Mouse (Mus musculus): ENCODE data around the gene Agmat. TPM values are rescaled to one million over a fixed set of nuclear protein-coding genes. Genes with fewer than 3 reads are reported as not detected.
"Not testable (repeated sequence)": the region's sequence is repeated elsewhere in the genome, so short reads cannot be mapped to it uniquely, and the experiment has no call there.

The Agmat gene
- polyA plus RNA-seq, 1 experiment from 2014 or later, result 1.4 TPM

DNA sequence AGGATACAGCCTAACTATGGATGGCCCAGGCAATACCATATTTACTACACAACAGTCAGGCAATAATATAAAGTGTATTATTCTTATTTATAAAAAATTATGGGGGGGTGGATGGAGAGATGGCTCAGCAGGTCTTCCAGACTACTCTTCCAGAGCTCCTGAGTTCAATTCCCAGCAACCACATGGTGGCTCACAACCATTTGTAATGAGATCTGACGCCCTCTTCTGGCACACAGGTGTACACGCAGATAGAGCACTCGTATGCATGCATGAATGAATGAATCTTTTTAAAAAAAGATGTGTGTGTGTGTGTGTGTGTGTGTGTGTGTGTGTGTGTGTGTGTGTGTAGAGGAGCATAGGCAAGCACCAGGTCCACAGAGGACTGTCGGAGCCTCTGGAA lies 26.5 kb downstream of the Agmat start:
- WGBS, result 85% methylated on average over 4 of the region's 4 CpGs
- not testable (repeated sequence) for H3K9ac ChIP-seq (ENCODE audit: low read depth, low read length); ATAC-seq (replicated peaks; ENCODE audit: low FRiP score, low read depth); H3K4me2 ChIP-seq (ENCODE audit: low read length); H3K4me1 ChIP-seq (replicated peaks; ENCODE audit: insufficient read depth, low read length); H3K4me3 ChIP-seq (replicated peaks; ENCODE audit: low read depth, low read length); H3K27me3 ChIP-seq (ENCODE audit: insufficient read depth, low read length); H3K9me3 ChIP-seq (replicated peaks; ENCODE audit: low read length); H3K27ac ChIP-seq; DNase-seq (ENCODE audit: low spot score)
- TF ChIP-seq CTCF (IDR thresholded peaks at IDR 0.05; ENCODE audit: low read depth), result 0 out of 2 replicates have a peak, but pooled peaks have one; percentile 20
- H3K36me3 ChIP-seq (ENCODE audit: insufficient read depth, low read length), result peaks cover 65% of the 10 kb centered on the region

- no peaks in the 10 kb centered on the region for H3K4me1 ChIP-seq (replicated peaks; ENCODE audit: insufficient read depth, low read length)
- no peaks in the 10 kb centered on the region for H3K27me3 ChIP-seq (ENCODE audit: insufficient read depth, low read length)
- no peak overlapping the region for H3K9ac ChIP-seq (ENCODE audit: low read depth, low read length)
- WGBS, result 87% methylated on average over 8 of the region's 8 CpGs
- no peak overlapping the region for H3K4me3 ChIP-seq (replicated peaks; ENCODE audit: low read depth, low read length)
- H3K4me2 ChIP-seq (ENCODE audit: low read length), result no peak overlapping the region
- DNase-seq (ENCODE audit: low spot score) (no peak), ATAC-seq (replicated peaks; ENCODE audit: low FRiP score, low read depth) (no peak)
- no peak overlapping the region for H3K27ac ChIP-seq
- peaks cover 58% of the 10 kb centered on the region for H3K36me3 ChIP-seq (ENCODE audit: insufficient read depth, low read length)
- no peaks in the 10 kb centered on the region for H3K9me3 ChIP-seq (replicated peaks; ENCODE audit: low read length)
- TF ChIP-seq CTCF (IDR thresholded peaks at IDR 0.05; ENCODE audit: low read depth), result no peak
Measured at GRCm38 (mm10) chr4:141779828-141780227, 33.4 kb downstream of the Agmat start.

GRCm38 (mm10) chr4:141781201-141781985 lies 34.9 kb downstream of the Agmat start:
- Histone ChIP-seq H3K4me3 (replicated peaks; ENCODE audit: low read depth, low read length) (no peak overlapping the region), H3K27me3 (ENCODE audit: insufficient read depth, low read length) (no peaks in the 10 kb centered on the region), H3K36me3 (ENCODE audit: insufficient read depth, low read length) (peaks cover 44% of the 10 kb centered on the region), H3K9me3 (replicated peaks; ENCODE audit: low read length) (no peaks in the 10 kb centered on the region), H3K9ac (ENCODE audit: low read depth, low read length) (no peak overlapping the region), H3K27ac (no peak overlapping the region), H3K4me2 (ENCODE audit: low read length) (no peak overlapping the region), H3K4me1 (replicated peaks; ENCODE audit: insufficient read depth, low read length) (no peaks in the 10 kb centered on the region)
- no peak for DNase-seq (ENCODE audit: low spot score)
- 91% methylated on average over 8 of the region's 8 CpGs for WGBS
- no peak for ATAC-seq (replicated peaks; ENCODE audit: low FRiP score, low read depth)
- TF ChIP-seq CTCF (IDR thresholded peaks at IDR 0.05; ENCODE audit: low read depth), result no peak

DNA sequence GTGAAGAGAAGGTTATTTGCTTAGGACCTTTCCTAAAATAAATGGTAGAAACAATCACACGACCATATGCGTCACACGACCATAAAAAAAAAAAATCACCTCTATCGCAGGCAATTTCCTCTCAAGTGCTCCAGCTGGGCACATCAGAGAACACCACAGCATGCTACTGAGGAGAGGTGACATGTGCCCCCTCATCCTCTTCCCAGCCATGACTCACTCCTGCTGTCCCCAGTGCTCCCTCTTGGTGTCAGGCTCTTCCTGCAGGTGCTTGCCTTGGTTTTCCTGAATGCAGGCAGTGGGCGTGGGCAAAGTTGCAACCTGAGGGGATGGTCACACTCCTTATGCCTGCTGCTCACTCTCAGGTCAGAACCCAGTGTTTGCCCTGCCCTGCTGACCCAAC lies 38.4 kb downstream of the Agmat start:
- ATAC-seq (replicated peaks; ENCODE audit: low FRiP score, low read depth) (no peak), DNase-seq (ENCODE audit: low spot score) (no peak)
- peak; percentile 20; the same call in 1 of the 2 replicates for TF ChIP-seq CTCF (IDR thresholded peaks at IDR 0.05; ENCODE audit: low read depth)
- Histone ChIP-seq H3K9me3 (replicated peaks; ENCODE audit: low read length) (no peaks in the 10 kb centered on the region), H3K27me3 (ENCODE audit: insufficient read depth, low read length) (no peaks in the 10 kb centered on the region), H3K9ac (ENCODE audit: low read depth, low read length) (no peak overlapping the region), H3K4me2 (ENCODE audit: low read length) (no peak overlapping the region), H3K27ac (no peak overlapping the region), H3K36me3 (ENCODE audit: insufficient read depth, low read length) (peaks cover 41% of the 10 kb centered on the region), H3K4me1 (replicated peaks; ENCODE audit: insufficient read depth, low read length) (no peaks in the 10 kb centered on the region; the same call in 1 of the 2 replicates), H3K4me3 (replicated peaks; ENCODE audit: low read depth, low read length) (no peak overlapping the region)
- WGBS, result 76% methylated on average over 5 of the region's 5 CpGs

DNA sequence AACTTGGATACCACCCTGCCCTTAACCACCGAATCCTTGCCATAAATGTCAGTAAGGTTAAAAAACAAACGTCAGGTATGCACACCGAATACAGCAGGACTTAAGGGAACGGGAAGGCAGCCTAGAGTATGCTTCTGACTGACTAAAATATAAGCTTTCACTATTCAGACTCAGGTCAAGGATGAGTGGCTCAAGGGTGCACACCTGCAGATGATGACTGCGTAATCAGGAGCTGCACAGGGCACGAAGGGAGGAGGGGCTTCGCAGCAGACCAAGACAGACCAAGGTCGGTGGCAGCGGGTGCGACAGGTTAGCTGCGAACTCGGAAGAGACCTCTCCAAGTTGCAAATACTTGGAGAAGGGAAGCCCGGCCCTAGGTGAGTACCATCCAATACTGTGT lies 39.7 kb downstream of the Agmat start:
- H3K4me2 ChIP-seq (ENCODE audit: low read length), result no peak overlapping the region
- no peaks in the 10 kb centered on the region for H3K27me3 ChIP-seq (ENCODE audit: insufficient read depth, low read length)
- no peak overlapping the region for H3K4me3 ChIP-seq (replicated peaks; ENCODE audit: low read depth, low read length)
- no peak for ATAC-seq (replicated peaks; ENCODE audit: low FRiP score, low read depth)
- no peak overlapping the region for H3K27ac ChIP-seq
- H3K36me3 ChIP-seq (ENCODE audit: insufficient read depth, low read length), result peaks cover 30% of the 10 kb centered on the region
- no peak for DNase-seq (ENCODE audit: low spot score)
- H3K9ac ChIP-seq (ENCODE audit: low read depth, low read length), result no peak overlapping the region
- no peaks in the 10 kb centered on the region; the same call in 1 of the 2 replicates for H3K4me1 ChIP-seq (replicated peaks; ENCODE audit: insufficient read depth, low read length)
- WGBS, result 78% methylated on average over 13 of the region's 13 CpGs
- no peaks in the 10 kb centered on the region for H3K9me3 ChIP-seq (replicated peaks; ENCODE audit: low read length)
- no peak for TF ChIP-seq CTCF (IDR thresholded peaks at IDR 0.05; ENCODE audit: low read depth)

- Histone ChIP-seq H3K4me2 (ENCODE audit: low read length) (no peak overlapping the region), H3K4me3 (replicated peaks; ENCODE audit: low read depth, low read length) (no peak overlapping the region), H3K36me3 (ENCODE audit: insufficient read depth, low read length) (peaks cover 21% of the 10 kb centered on the region; the same call in 1 of the 2 replicates), H3K27ac (no peak overlapping the region), H3K4me1 (replicated peaks; ENCODE audit: insufficient read depth, low read length) (no peaks in the 10 kb centered on the region; the same call in 1 of the 2 replicates), H3K9me3 (replicated peaks; ENCODE audit: low read length) (no peaks in the 10 kb centered on the region), H3K9ac (ENCODE audit: low read depth, low read length) (no peak overlapping the region), H3K27me3 (ENCODE audit: insufficient read depth, low read length) (no peaks in the 10 kb centered on the region)
- 41% methylated on average over 6 of the region's 6 CpGs for WGBS
- DNase-seq (ENCODE audit: low spot score), result no peak
- no peak for TF ChIP-seq CTCF (IDR thresholded peaks at IDR 0.05; ENCODE audit: low read depth)
- ATAC-seq (replicated peaks; ENCODE audit: low FRiP score, low read depth), result no peak
Measured at GRCm38 (mm10) chr4:141787046-141787445, 40.6 kb downstream of the Agmat start.
